Mouse (Mus musculus) thymus, postnatal 25 days (tissue): ENCODE data around the gene Galns.
"Not testable (repeated sequence)": the region's sequence is repeated elsewhere in the genome, so short reads cannot be mapped to it uniquely, and the experiment has no call there.

Experiments
- DNase-seq: peaks from one replicate; pipeline ENCODE4 v3.0.0; 2022

The Galns gene

GRCm38 (mm10) chr8:122633205-122633604 is 21.9 kb upstream of the Galns start:
- no peak for DNase-seq

GRCm38 (mm10) chr8:122632134-122632533 is 20.9 kb upstream of the Galns start:
- DNase-seq: not testable (repeated sequence)

GRCm38 (mm10) chr8:122630696-122631095 is 19.4 kb upstream of the Galns start:
- no peak for DNase-seq

- DNase-seq: no peak
These were observed 18.1 kb upstream of the Galns start for GRCm38 (mm10) chr8:122629388-122629787.

GRCm38 (mm10) chr8:122626896-122627295 is 15.6 kb upstream of the Galns start:
- peak; percentile 16 for DNase-seq

- no peak for DNase-seq
These were observed 14.5 kb upstream of the Galns start for GRCm38 (mm10) chr8:122625811-122626210.

GRCm38 (mm10) chr8:122624653-122625052 is 13.4 kb upstream of the Galns start:
- no peak for DNase-seq

- no peak for DNase-seq
These were observed 12.8 kb upstream of the Galns start for GRCm38 (mm10) chr8:122623844-122624642.

- no peak for DNase-seq
These were observed 11.5 kb upstream of the Galns start, which contains the start of gene Pabpn1l for GRCm38 (mm10) chr8:122622727-122623126. Pabpn1l (minus strand) TSS chr8:122622739.

- no peak for DNase-seq
These were observed 9.2 kb upstream of the Galns start for GRCm38 (mm10) chr8:122620446-122620845.

- DNase-seq: no peak
These were observed 7.6 kb upstream of the Galns start for GRCm38 (mm10) chr8:122618660-122619378.

- peak; percentile 81 for DNase-seq
These were observed 6.8 kb upstream of the Galns start for GRCm38 (mm10) chr8:122617947-122618546.

GRCm38 (mm10) chr8:122616181-122616905 is 5.1 kb upstream of the Galns start:
- no peak for DNase-seq

GRCm38 (mm10) chr8:122610612-122611277 is 518 bp downstream of the Galns start:
- DNase-seq: no peak

GRCm38 (mm10) chr8:122610209-122610608 is 1.1 kb downstream of the Galns start:
- DNase-seq: no peak

- DNase-seq: no peak
These were observed 4.5 kb downstream of the Galns start for GRCm38 (mm10) chr8:122606810-122607209.

GRCm38 (mm10) chr8:122605367-122605766 is 5.9 kb downstream of the Galns start:
- DNase-seq: no peak

- DNase-seq: no peak
These were observed 6.6 kb downstream of the Galns start for GRCm38 (mm10) chr8:122604640-122605039.

GRCm38 (mm10) chr8:122600666-122601065 is 10.6 kb downstream of the Galns start:
- no peak for DNase-seq

- DNase-seq: peak; percentile 52
These were observed 15.2 kb downstream of the Galns start for GRCm38 (mm10) chr8:122596031-122596430.

- DNase-seq: no peak
These were observed 17.3 kb downstream of the Galns start for GRCm38 (mm10) chr8:122593783-122594507.

- no peak for DNase-seq
These were observed 18.0 kb downstream of the Galns start for GRCm38 (mm10) chr8:122593240-122593639.
